Mouse (Mus musculus) layer of hippocampus, adult 8-10 months (tissue): ENCODE results near the gene Sema5a. TPM values are rescaled to one million over a fixed set of nuclear protein-coding genes. Genes with fewer than 3 reads are reported as not detected.

Source experiments
- DNase-seq, 2 experiments: peaks; one replicate each; pipeline ENCODE4 v3.0.0; 2022; ENCODE audit warnings: low spot score in 2 of 2
- total RNA-seq, 4 experiments: library from RNA; stranded (reverse); gene quantifications; 2 replicates each; pipeline ENCODE4 v1.2.4; 2022

Sema5a gene
- total RNA-seq, 4 experiments from 2014 or later = 61.4 to 71.1 (median 65.6) TPM

- no peak for DNase-seq
Observed at GRCm38 (mm10) chr15:32300991-32301390, 56.4 kb downstream of the Sema5a start.

DNA sequence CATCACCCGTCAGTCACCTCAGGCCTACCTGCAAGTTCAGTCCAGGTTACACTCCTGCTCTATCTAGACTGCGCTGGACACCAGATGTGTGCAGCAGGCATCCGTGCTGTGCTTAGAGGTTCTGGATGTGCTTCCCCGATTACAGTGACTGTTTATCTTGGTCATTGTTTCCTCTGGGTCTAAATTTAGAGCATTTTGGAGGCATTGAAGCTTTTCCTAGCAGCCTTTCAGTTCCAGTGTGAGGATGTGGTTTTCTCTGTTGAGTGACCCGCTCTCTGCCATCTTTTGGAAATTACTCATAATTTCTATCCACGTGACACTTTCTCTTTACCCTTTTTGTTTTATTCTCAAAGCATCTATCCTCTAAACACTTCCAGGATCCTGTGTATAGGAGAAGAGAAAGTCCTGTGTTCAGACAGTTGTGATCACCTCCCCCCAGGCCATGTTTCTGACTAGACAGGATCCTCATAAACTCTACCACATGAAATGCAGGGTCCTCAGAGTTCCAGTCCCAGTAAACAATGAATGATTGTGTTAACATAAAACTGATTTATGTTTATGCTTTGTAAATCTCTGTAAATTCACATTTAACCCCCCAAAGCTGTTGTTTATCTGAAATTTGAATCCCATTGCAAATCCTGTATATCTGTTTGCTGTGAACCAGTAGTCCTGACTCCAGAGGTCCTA lies 62.1 kb downstream of the Sema5a start:
- no peak for DNase-seq

DNA sequence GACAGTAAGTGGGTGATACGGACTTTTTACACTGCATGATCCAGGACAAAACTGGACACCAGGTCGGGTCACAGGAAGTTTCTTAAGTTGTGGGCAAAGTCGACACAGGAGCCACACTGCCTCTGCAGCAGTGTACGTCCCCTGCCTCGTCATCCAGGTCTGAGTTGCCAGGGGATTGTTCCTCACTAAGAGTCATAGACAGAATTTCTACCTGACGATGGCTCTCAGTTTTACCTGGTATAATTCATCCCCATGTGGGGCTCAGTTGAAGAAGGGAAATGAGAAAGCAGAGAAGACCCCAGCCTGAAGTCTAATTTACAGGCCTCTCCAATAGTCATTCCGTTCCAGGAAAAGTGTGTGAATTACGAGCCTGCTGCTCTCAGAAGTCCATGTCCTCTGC lies 66.2 kb downstream of the Sema5a start:
- DNase-seq = no peak

DNA sequence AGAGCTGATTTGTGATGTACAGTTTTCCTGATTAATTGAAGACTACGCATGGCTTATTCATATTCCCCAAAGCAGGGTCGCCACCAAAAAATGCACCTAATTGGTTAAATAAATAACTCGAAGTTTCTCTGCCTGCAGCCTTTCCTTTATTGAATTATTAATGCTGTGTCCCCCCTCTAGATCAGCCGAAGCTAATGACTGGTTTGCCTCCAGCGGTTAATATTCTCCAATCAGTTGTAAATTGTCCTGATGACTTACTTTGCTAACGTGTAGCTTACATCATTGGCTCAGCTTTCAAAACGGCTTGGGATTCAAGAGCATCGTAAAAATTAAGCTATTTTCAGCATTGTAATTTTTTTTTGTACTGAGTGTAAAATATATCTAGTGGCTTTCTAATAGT lies 66.7 kb downstream of the Sema5a start:
- DNase-seq = no peak

- DNase-seq = no peak
Observed at GRCm38 (mm10) chr15:32317074-32317473, 72.5 kb downstream of the Sema5a start.

- DNase-seq = no peak
Observed at GRCm38 (mm10) chr15:32320739-32321138, 76.1 kb downstream of the Sema5a start.

DNA sequence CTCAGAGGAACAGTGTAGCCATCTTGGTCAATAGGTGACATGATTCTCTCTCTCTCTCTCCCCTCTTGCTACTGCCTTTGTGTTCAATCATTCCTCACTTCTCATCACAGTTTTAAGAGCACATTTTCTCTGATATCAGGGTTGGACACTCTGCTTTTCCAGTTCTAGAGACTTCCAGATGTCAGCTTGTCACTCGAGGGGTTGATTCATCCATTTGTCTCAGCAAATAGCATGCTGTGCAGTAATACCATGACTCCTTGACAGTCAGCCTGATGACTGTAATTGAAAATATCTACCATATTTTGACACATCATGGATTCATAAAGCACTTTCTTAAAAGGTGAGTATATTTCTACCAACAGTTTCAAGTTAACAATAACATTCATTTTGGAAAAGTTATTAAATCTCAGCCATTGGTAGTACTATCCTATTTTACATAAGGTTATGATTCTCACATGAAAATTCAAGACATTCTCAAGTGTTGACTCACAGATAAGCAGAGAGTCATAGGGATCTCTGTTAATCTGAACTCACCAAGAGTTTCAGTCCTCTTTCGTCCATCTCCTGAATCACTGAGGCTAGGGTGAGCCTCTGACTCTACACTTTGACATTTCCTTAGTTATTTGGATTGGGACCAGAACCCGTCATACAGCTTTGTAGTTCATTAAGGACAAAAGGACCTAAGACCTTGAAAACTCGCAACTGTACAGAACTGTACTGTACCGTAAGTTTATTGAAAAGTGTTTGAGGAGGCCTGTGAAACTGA lies 78.0 kb downstream of the Sema5a start:
- no peak for DNase-seq

GRCm38 (mm10) chr15:32323224-32323623 lies 78.6 kb downstream of the Sema5a start:
- DNase-seq = no peak

- DNase-seq = peak; percentile 34 to 50
Observed at GRCm38 (mm10) chr15:32324105-32324504, 79.5 kb downstream of the Sema5a start.

GRCm38 (mm10) chr15:32328370-32329004 lies 83.9 kb downstream of the Sema5a start:
- no peak for DNase-seq

GRCm38 (mm10) chr15:32329670-32330330 lies 85.2 kb downstream of the Sema5a start:
- no peak for DNase-seq

- DNase-seq = no peak
Observed at GRCm38 (mm10) chr15:32330427-32330826, 85.8 kb downstream of the Sema5a start.

DNA sequence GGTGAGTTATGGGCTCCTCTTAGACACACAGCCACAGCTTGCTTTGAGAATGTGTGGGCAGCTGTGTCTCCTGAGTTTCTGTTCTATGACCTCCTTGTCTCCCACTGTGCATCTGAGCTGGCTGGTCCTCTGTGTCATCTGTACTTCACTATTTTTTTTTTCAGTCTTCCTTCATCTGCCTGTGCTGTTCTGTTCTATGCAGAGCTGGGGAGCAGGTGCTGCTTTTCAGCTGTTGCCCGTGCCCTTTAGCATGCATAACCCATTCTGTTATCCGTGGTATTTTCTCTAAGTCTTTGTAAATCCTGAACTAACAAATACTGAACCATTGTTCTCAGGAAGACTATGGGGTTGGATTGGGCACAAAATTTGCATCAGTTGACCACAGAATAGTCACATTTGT lies 86.4 kb downstream of the Sema5a start:
- no peak for DNase-seq

GRCm38 (mm10) chr15:32333456-32333855 lies 88.8 kb downstream of the Sema5a start:
- no peak for DNase-seq

DNA sequence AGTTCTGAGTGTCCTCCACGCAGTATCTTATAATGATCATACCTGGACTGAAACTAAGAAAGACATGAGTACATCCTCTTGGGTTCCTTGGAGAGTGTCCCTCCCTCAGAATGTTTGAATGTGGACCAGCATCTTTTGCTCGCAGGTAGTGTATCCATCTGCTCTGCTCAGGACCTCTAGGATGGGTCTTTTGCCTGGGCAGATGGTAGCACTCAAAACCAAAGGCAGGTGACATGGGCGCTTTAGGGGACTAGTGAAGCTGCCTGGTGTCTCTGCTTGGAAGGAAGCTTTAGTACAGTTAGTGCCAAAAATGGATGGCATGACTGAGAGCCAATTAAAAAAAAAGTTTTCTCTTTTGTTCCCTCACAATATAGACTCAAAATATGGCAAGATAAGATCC lies 93.2 kb downstream of the Sema5a start:
- no peak for DNase-seq

- DNase-seq = no peak
Observed at GRCm38 (mm10) chr15:32338721-32339290, 94.2 kb downstream of the Sema5a start.

DNA sequence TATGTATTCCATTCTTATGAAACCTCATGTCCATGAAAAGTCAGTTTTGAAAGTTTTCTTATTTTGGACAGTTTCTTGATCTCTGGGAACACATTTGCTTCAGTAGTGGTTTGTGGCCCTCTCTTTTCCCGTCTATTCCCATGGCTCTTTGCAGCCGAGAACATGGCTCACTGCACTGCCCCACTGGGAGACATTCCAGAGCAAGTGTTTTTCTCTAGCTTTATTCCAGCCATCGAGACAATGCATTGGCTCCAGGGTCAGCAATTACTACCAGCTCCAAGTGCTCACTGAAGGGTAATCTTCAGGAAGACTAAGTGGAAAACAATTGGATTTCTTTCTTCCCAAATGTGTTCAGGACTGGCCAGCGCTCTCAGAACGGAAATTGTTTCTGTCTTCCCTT lies 94.8 kb downstream of the Sema5a start:
- DNase-seq = no peak

DNA sequence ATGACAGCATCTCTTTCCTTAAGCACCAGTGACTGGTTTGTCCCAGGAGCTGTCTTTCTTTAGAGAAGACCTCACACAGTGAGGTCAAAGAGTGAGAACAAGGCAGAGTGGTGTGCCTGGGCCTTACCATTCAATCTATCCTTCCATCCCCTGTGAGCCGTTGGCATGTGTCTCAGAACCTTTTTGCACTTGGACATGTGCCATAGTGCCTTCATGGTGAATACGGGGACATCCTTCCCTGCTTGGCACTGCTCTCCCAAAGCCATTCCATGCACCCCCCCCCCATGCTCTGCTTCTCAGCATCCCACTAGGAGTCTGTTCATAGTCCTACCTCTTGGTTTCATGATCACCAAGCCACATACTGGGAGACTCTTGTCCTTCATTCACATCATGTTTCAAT lies 96.8 kb downstream of the Sema5a start:
- DNase-seq = no peak

DNA sequence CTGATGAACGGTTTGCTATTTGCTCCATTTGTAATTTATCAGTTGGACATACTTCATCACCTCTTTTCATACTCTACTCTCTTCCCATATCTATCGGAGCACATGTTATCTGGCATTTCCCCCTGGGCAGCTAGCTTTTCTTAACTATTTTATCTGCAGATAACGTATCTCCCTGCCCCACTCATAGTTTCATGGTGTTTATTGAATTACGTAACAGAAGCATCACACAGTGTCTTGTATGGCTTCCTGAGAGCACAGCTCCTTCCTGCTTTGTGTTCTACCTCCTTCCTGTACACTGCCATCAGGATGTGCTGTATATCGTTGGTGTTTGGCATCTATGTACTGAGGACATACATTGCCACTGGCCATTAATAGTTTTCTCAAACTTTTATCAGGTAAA lies 98.9 kb downstream of the Sema5a start:
- no peak for DNase-seq

GRCm38 (mm10) chr15:32347315-32347714 lies 102.7 kb downstream of the Sema5a start:
- DNase-seq = no peak

DNA sequence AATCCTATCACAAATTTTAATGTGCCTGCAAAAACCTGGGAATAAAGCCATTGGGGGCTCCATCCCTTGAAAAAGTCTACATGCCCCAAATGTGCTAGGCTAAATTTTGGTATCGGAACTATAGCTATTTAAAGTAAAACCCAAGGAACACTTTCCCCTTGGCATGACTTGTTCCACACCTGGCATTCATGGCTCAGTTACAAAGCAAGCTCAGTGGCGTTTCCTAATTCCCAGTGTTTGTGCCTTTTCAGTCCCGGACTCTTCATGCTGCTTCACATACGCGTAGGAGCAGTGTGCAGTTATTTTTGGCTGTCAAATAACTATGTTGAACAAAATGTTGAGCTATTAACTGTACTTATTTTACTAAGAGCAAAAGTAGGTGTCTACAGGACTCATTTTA lies 104.7 kb downstream of the Sema5a start:
- DNase-seq = peak in 1 of 2 experiments; percentile 19

GRCm38 (mm10) chr15:32352995-32353394 lies 108.4 kb downstream of the Sema5a start:
- no peak for DNase-seq
